Mouse (Mus musculus): Measurements from ENCODE around the gene Stap2.

DNA sequence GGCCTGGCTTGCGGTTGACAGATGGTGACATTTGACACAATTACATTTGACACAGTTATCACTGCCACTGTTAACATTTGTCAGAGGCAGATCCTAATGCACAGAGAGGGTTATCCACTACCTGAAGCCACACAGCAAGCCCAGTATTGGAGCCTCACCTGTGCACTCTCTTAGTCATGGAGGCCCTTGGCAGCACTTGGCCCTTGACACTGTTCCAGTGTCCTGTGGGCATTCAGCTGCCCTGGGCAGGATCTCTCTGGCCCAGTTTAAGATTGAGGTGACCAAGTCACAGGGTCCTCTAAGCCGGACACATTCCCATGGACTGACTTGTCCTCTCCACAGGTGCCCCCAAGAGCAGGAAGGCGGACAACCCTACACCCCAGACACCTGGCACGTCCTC, 38.2 kb downstream of the Stap2 start:
- TF ChIP-seq POLR2A (IDR thresholded peaks at IDR 0.05; ENCODE audit: borderline replicate concordance, low read depth, low read length) (no peak), CTCF (IDR thresholded peaks at IDR 0.05; ENCODE audit: low read depth, low read length) (no peak)

Measured in bone marrow macrophage, adult 2 months (primary cell).